Mouse (Mus musculus) hindbrain, embryonic 16.5 days (tissue): ENCODE results near the gene Gm21454. TPM values are rescaled to one million over a fixed set of nuclear protein-coding genes. Genes with fewer than 3 reads are reported as not detected.
"Not testable (repeated sequence)": the region's sequence is repeated elsewhere in the genome, so short reads cannot be mapped to it uniquely, and the experiment has no call there.

Experiments
- ATAC-seq: fragments of 200-750 bp; cut with Nextera tagmentation; 2 replicates; pipeline ENCODE4 v1.8.0; 2017; ENCODE audit warnings: moderate TSS enrichment, moderate library complexity
- H3K27ac ChIP-seq: fragments of 300-500 bp; sonication (generic); 2 replicates; pipeline ENCODE4 v1.5.1; 2014; ENCODE audit warnings: low read depth, mild to moderate bottlenecking, control low read depth, low read length, moderate library complexity
- H3K27me3 ChIP-seq: fragments of 300-500 bp; sonication (generic); replicated peaks from 2 replicates; pipeline ENCODE4 v1.6.1; 2014; ENCODE audit warnings: low read length; ENCODE audit not compliant: control insufficient read depth, insufficient read depth
- H3K36me3 ChIP-seq: fragments of 300-500 bp; sonication (generic); 2 replicates; pipeline ENCODE4 v1.6.1; 2014; ENCODE audit warnings: mild to moderate bottlenecking, low read length, moderate library complexity, mixed read lengths; ENCODE audit not compliant: control insufficient read depth, insufficient read depth
- H3K4me1 ChIP-seq: fragments of 300-500 bp; sonication (generic); 2 replicates; pipeline ENCODE4 v1.6.1; 2014; ENCODE audit warnings: low read depth, low read length; ENCODE audit not compliant: control insufficient read depth, insufficient read depth
- H3K4me2 ChIP-seq: fragments of 300-500 bp; sonication (generic); 2 replicates; pipeline ENCODE4 v1.6.1; 2014; ENCODE audit warnings: mild to moderate bottlenecking, low read length, control low read depth, moderate library complexity
- H3K4me3 ChIP-seq: fragments of 300-500 bp; sonication (generic); 2 replicates; pipeline ENCODE4 v1.5.1; 2014; ENCODE audit warnings: mild to moderate bottlenecking, low read length, control low read depth, moderate library complexity
- H3K9ac ChIP-seq: fragments of 300-500 bp; sonication (generic); 2 replicates; pipeline ENCODE4 v1.6.1; 2014; ENCODE audit warnings: low read depth, mild to moderate bottlenecking, control low read depth, low read length, moderate library complexity
- H3K9me3 ChIP-seq: fragments of 300-500 bp; sonication (generic); 2 replicates; pipeline ENCODE4 v1.6.1; 2014; ENCODE audit warnings: mild to moderate bottlenecking, low read length, moderate library complexity; ENCODE audit not compliant: control insufficient read depth
- WGBS: fragments of 180-500 bp; shearing (Covaris S2); extraction: QIAGEN DNeasy Blood & Tissue Kit; methylation state at CpG from one replicate; pipeline ENCODE4 v1.1.7; 2014; 5-methylcytosine and 5-hydroxymethylcytosine counted together
- polyA plus RNA-seq: library from polyadenylated mRNA; unstranded; fragments of >200 nt; fragmentation: Nextera tagmentation; extraction: Ambion mirVana; gene quantifications from 2 replicates; pipeline ENCODE4 v1.2.1, GENCODE M21; 2015

Gene Gm21454
- not detected in 2 replicates for polyA plus RNA-seq

DNA sequence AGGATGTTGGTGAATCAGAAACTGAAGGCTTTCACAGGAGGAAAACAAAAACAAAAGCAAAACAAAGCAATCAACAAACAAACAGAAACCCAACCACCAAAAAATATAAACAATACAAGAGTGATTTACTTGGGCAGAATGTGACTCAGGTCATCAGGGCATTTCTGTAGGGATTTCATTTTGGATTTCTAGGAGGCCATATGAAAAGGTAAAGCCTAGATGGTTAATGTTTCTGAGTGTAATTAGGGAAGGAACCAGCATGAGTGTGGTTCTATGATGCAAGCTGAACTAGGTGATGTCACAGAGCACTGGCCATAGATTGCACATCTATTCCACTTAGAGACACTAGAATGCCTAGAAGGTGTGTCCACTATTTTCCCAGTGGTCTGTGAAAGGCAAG is at the start of gene Gm21454, which contains the start of gene Gm21440:
Gene Gm21454, plus strand, starts transcription at position 352 of the 400 bp plus-strand sequence.
Gene Gm21440, plus strand, starts transcription at position 301 of the 400 bp plus-strand sequence.
- not testable (repeated sequence) for H3K27me3 ChIP-seq, ATAC-seq, H3K9ac ChIP-seq, H3K4me1 ChIP-seq, H3K9me3 ChIP-seq, H3K27ac ChIP-seq, H3K4me2 ChIP-seq, H3K4me3 ChIP-seq, H3K36me3 ChIP-seq

DNA sequence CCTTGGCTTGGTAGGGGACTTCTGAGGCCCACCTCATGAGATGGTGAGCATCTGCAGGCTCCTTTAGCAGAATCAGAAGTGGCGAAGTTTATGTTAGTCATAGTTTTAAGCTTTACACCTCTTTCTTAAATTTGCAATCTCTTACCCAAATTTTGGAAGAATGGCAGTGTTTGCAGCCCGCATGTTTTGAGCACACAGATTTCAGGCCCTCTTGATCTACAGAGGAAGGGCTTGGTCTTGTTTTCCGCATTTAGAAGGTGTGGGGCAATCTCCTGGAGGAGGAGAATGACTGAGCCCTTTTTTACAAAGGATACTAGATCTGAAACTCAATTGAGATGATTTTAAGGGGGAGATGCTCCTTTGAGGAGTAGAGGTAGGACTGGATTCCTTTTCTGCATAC is 28.4 kb upstream of the Gm21454 start, which contains the start of gene Gm21828:
Gene Gm21828, minus strand, starts transcription at position 101 of the 400 bp plus-strand sequence.
- not testable (repeated sequence) for H3K27ac ChIP-seq, H3K4me1 ChIP-seq, H3K4me2 ChIP-seq, H3K4me3 ChIP-seq, ATAC-seq, H3K36me3 ChIP-seq, H3K9ac ChIP-seq, H3K9me3 ChIP-seq, H3K27me3 ChIP-seq
- WGBS: no CpG with 5 or more reads among the region's 3 CpGs

DNA sequence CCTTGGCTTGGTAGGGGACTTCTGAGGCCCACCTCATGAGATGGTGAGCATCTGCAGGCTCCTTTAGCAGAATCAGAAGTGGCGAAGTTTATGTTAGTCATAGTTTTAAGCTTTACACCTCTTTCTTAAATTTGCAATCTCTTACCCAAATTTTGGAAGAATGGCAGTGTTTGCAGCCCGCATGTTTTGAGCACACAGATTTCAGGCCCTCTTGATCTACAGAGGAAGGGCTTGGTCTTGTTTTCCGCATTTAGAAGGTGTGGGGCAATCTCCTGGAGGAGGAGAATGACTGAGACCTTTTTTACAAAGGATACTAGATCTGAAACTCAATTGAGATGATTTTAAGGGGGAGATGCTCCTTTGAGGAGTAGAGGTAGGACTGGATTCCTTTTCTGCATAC is 96.7 kb downstream of the Gm21454 start, which contains the start of gene Gm21725:
Gene Gm21725, minus strand, starts transcription at position 101 of the 400 bp plus-strand sequence.
- WGBS: no CpG with 5 or more reads among the region's 3 CpGs
- not testable (repeated sequence) for H3K27ac ChIP-seq

More for the DNA sequence above, 96.7 kb downstream of the Gm21454 start, which contains the start of gene Gm21725:
- H3K9ac ChIP-seq, H3K9me3 ChIP-seq, H3K36me3 ChIP-seq, ATAC-seq, H3K27me3 ChIP-seq, H3K4me2 ChIP-seq, H3K4me1 ChIP-seq, H3K4me3 ChIP-seq: not testable (repeated sequence)

Other genes starting within 250 kb of the Gm21454 start
- not detected in 2 replicates for gene Gm20807, start 209.6 kb upstream of the Gm21454 start, polyA plus RNA-seq
- not detected in 2 replicates for gene Gm21891, start 119.0 kb upstream of the Gm21454 start, polyA plus RNA-seq
- not detected in 2 replicates for gene Gm21425, start 90.5 kb upstream of the Gm21454 start, polyA plus RNA-seq
- gene Gm21828, start 28.5 kb upstream of the Gm21454 start, polyA plus RNA-seq: not detected in 2 replicates
- gene Gm21440, start 51 bp upstream of the Gm21454 start, polyA plus RNA-seq: not detected in 2 replicates
- not detected in 2 replicates for gene Gm21725, start 96.6 kb downstream of the Gm21454 start, polyA plus RNA-seq
- not detected in 2 replicates for gene Gm21866, start 213.1 kb downstream of the Gm21454 start, polyA plus RNA-seq
- not detected in 2 replicates for gene Gm20773, start 241.6 kb downstream of the Gm21454 start, polyA plus RNA-seq